Mouse (Mus musculus): ENCODE measurements around the gene Fam126a.

DNA sequence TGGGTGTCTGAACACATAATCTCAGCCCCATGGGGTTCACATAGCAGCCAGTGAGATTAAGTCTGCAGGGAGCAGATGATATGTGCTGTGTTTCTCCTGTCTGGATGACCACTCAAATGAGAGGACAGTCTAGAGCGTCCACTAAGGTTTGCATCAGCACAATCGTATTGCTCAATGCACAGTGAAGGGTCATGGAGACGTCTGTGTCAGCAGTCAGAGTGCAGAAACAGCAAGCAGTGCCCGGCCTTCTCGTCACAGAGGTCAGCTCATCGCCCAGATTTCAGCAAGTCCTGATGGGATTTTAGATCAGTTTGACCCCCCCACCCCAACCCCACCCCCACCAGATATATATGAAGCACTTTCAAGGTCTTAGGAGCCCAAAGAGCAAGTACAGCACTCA, 38.5 kb upstream of the Fam126a start:
- TF ChIP-seq POLR2A (IDR thresholded peaks at IDR 0.05; ENCODE audit: insufficient read depth, low read depth, low read length) = no peak
- no peak for TF ChIP-seq CTCF (IDR thresholded peaks at IDR 0.05)

All from heart, adult 2 months (tissue).